Mouse (Mus musculus): ENCODE data around the gene Nkapd1. TPM values are rescaled to one million over a fixed set of nuclear protein-coding genes. Genes with fewer than 3 reads are reported as not detected.

Nkapd1 gene
- total and polyA plus RNA-seq, 2 experiments from 2014 or later: 10.9 to 22.5 TPM

- no peaks in the 10 kb centered on the region for H3K36me3 ChIP-seq (ENCODE audit: insufficient read depth, low read length)
- no peak overlapping the region for H3K4me3 ChIP-seq (ENCODE audit: low read depth, low read length)
- no peak for DNase-seq (ENCODE audit: low spot score)
- no peak for ATAC-seq (ENCODE audit: low FRiP score)
- no peaks in the 10 kb centered on the region for H3K4me1 ChIP-seq (ENCODE audit: insufficient read depth, low read length)
- H3K27ac ChIP-seq (ENCODE audit: low read depth, low read length): no peak overlapping the region
- WGBS: 83% methylated on average over 2 of the region's 2 CpGs
- no peak for TF ChIP-seq CTCF (IDR thresholded peaks at IDR 0.05)
- H3K27me3 ChIP-seq (ENCODE audit: insufficient read depth, low read length): no peaks in the 10 kb centered on the region
- H3K9ac ChIP-seq (replicated peaks; ENCODE audit: low read length, poor library complexity, severe bottlenecking): no peak overlapping the region
- H3K9me3 ChIP-seq (ENCODE audit: low read length): no peaks in the 10 kb centered on the region
- no peak overlapping the region for H3K4me2 ChIP-seq (ENCODE audit: low read depth, low read length, poor library complexity, severe bottlenecking)
Measured at GRCm38 (mm10) chr9:50561918-50562360, 55.3 kb downstream of the Nkapd1 start.

- H3K9me3 ChIP-seq (ENCODE audit: low read length): no peaks in the 10 kb centered on the region
- H3K4me3 ChIP-seq (ENCODE audit: low read depth, low read length): no peak within 1 kb of the TSS
- no peak within 1 kb of the TSS for H3K9ac ChIP-seq (replicated peaks; ENCODE audit: low read length, poor library complexity, severe bottlenecking)
- DNase-seq (ENCODE audit: low spot score): no peak
- ATAC-seq (ENCODE audit: low FRiP score): no peak
- H3K4me1 ChIP-seq (ENCODE audit: insufficient read depth, low read length): no peaks in the 10 kb centered on the region
- TF ChIP-seq CTCF (IDR thresholded peaks at IDR 0.05): no peak
- no peak within 1 kb of the TSS for H3K4me2 ChIP-seq (ENCODE audit: low read depth, low read length, poor library complexity, severe bottlenecking)
- 90% methylated on average over 38 of the region's 38 CpGs for WGBS
- H3K36me3 ChIP-seq (ENCODE audit: insufficient read depth, low read length): no peaks in the 10 kb centered on the region
- H3K27me3 ChIP-seq (ENCODE audit: insufficient read depth, low read length): no peaks in the 10 kb centered on the region
- H3K27ac ChIP-seq (ENCODE audit: low read depth, low read length): no peak within 1 kb of the TSS
Measured at GRCm38 (mm10) chr9:50561145-50561917, 55.9 kb downstream of the Nkapd1 start, which contains the start of gene Tex12. Gene Tex12, minus strand, starts transcription at chr9:50561325.

Other genes with a start within 250 kb of the Nkapd1 start
- gene Plet1, start 122.9 kb downstream of the Nkapd1 start, total RNA-seq (2014; rRNA removed): 0.33 TPM in 1 of 2 replicates, not detected in the other
- gene Plet1, start 122.9 kb downstream of the Nkapd1 start, polyA plus RNA-seq (2015; fragmentation: Nextera tagmentation; extraction: Ambion mirVana): 0.52 and 0.80 TPM in 2 replicates
- gene Pts, start 88.7 kb downstream of the Nkapd1 start, total RNA-seq (2014; rRNA removed): 76.6 and 82.3 TPM in 2 replicates
- gene Pts, start 88.7 kb downstream of the Nkapd1 start, polyA plus RNA-seq (2015; fragmentation: Nextera tagmentation; extraction: Ambion mirVana): 116 and 119 TPM in 2 replicates
- 18.2 and 20.5 TPM in 2 replicates for gene Il18, start 62.6 kb downstream of the Nkapd1 start, total RNA-seq (2014; rRNA removed)
- 35.0 and 37.8 TPM in 2 replicates for gene Il18, start 62.6 kb downstream of the Nkapd1 start, polyA plus RNA-seq (2015; fragmentation: Nextera tagmentation; extraction: Ambion mirVana)
- gene Bco2, start 62.3 kb downstream of the Nkapd1 start, total RNA-seq (2014; rRNA removed): 0.14 and 0.49 TPM in 2 replicates
- 0.42 and 0.48 TPM in 2 replicates for gene Bco2, start 62.3 kb downstream of the Nkapd1 start, polyA plus RNA-seq (2015; fragmentation: Nextera tagmentation; extraction: Ambion mirVana)
- not detected in 2 replicates for gene Tex12, start 56.1 kb downstream of the Nkapd1 start, total RNA-seq (2014; rRNA removed)
- gene Tex12, start 56.1 kb downstream of the Nkapd1 start, polyA plus RNA-seq (2015; fragmentation: Nextera tagmentation; extraction: Ambion mirVana): not detected in 2 replicates
- 189 and 214 TPM in 2 replicates for gene Sdhd, start 13.7 kb downstream of the Nkapd1 start, total RNA-seq (2014; rRNA removed)
- 308 and 333 TPM in 2 replicates for gene Sdhd, start 13.7 kb downstream of the Nkapd1 start, polyA plus RNA-seq (2015; fragmentation: Nextera tagmentation; extraction: Ambion mirVana)
- 185 and 193 TPM in 2 replicates for gene Timm8b, start 13.6 kb downstream of the Nkapd1 start, total RNA-seq (2014; rRNA removed)
- gene Timm8b, start 13.6 kb downstream of the Nkapd1 start, polyA plus RNA-seq (2015; fragmentation: Nextera tagmentation; extraction: Ambion mirVana): 404 and 419 TPM in 2 replicates
- 1.3 and 15.0 TPM in 2 replicates for gene Pih1d2, start 143 bp downstream of the Nkapd1 start, total RNA-seq (2014; rRNA removed)
- gene Pih1d2, start 143 bp downstream of the Nkapd1 start, polyA plus RNA-seq (2015; fragmentation: Nextera tagmentation; extraction: Ambion mirVana): 3.3 and 6.1 TPM in 2 replicates
- 67.4 and 70.3 TPM in 2 replicates for gene Dlat, start 42.3 kb upstream of the Nkapd1 start, total RNA-seq (2014; rRNA removed)
- 58.7 and 59.1 TPM in 2 replicates for gene Dlat, start 42.3 kb upstream of the Nkapd1 start, polyA plus RNA-seq (2015; fragmentation: Nextera tagmentation; extraction: Ambion mirVana)
- gene Dixdc1, start 122.1 kb upstream of the Nkapd1 start, total RNA-seq (2014; rRNA removed): 33.3 and 52.6 TPM in 2 replicates
- 26.1 and 28.6 TPM in 2 replicates for gene Dixdc1, start 122.1 kb upstream of the Nkapd1 start, polyA plus RNA-seq (2015; fragmentation: Nextera tagmentation; extraction: Ambion mirVana)
- gene 2310030G06Rik, start 129.1 kb upstream of the Nkapd1 start, total RNA-seq (2014; rRNA removed): 1.3 and 1.5 TPM in 2 replicates
- 2.9 and 3.3 TPM in 2 replicates for gene 2310030G06Rik, start 129.1 kb upstream of the Nkapd1 start, polyA plus RNA-seq (2015; fragmentation: Nextera tagmentation; extraction: Ambion mirVana)
- gene Cryab, start 133.9 kb upstream of the Nkapd1 start, total RNA-seq (2014; rRNA removed): 6.2 and 11.3 TPM in 2 replicates
- 18.7 and 19.7 TPM in 2 replicates for gene Cryab, start 133.9 kb upstream of the Nkapd1 start, polyA plus RNA-seq (2015; fragmentation: Nextera tagmentation; extraction: Ambion mirVana)
- 1.1 and 5.2 TPM in 2 replicates for gene Hspb2, start 134.9 kb upstream of the Nkapd1 start, total RNA-seq (2014; rRNA removed)
- gene Hspb2, start 134.9 kb upstream of the Nkapd1 start, polyA plus RNA-seq (2015; fragmentation: Nextera tagmentation; extraction: Ambion mirVana): 2.5 and 2.6 TPM in 2 replicates
- gene Fdxacb1, start 150.8 kb upstream of the Nkapd1 start, total RNA-seq (2014; rRNA removed): 9.7 and 14.1 TPM in 2 replicates
- 9.2 and 13.1 TPM in 2 replicates for gene Fdxacb1, start 150.8 kb upstream of the Nkapd1 start, polyA plus RNA-seq (2015; fragmentation: Nextera tagmentation; extraction: Ambion mirVana)
- gene Alg9, start 157.6 kb upstream of the Nkapd1 start, total RNA-seq (2014; rRNA removed): 97.6 and 106 TPM in 2 replicates
- 51.4 and 57.3 TPM in 2 replicates for gene Alg9, start 157.6 kb upstream of the Nkapd1 start, polyA plus RNA-seq (2015; fragmentation: Nextera tagmentation; extraction: Ambion mirVana)
- gene 1110032A03Rik, start 158.1 kb upstream of the Nkapd1 start, total RNA-seq (2014; rRNA removed): 29.0 and 33.0 TPM in 2 replicates
- gene 1110032A03Rik, start 158.1 kb upstream of the Nkapd1 start, polyA plus RNA-seq (2015; fragmentation: Nextera tagmentation; extraction: Ambion mirVana): 59.6 and 60.7 TPM in 2 replicates
- gene Ppp2r1b, start 227.8 kb upstream of the Nkapd1 start, total RNA-seq (2014; rRNA removed): 14.8 and 17.0 TPM in 2 replicates
- 27.9 and 30.2 TPM in 2 replicates for gene Ppp2r1b, start 227.8 kb upstream of the Nkapd1 start, polyA plus RNA-seq (2015; fragmentation: Nextera tagmentation; extraction: Ambion mirVana)

All from midbrain, postnatal 0 days (tissue).